Mouse (Mus musculus) adrenal gland, adult (tissue): Measurements from ENCODE around the gene Tnik.
A peak's percentile ranks its signal among the peaks of the same experiment; 100 is the strongest.

Source experiments
- DNase-seq, 2 experiments: peaks; one replicate each; pipeline ENCODE4 v3.0.0; 2022 to 2023; ENCODE audit warnings: low spot score in 1 of 2; ENCODE audit not compliant: inconsistent age in 2 of 2

Tnik gene

GRCm38 (mm10) chr3:28696162-28696561, 433.1 kb downstream of the Tnik start:
- DNase-seq = no peak

- no peak for DNase-seq
Observed at GRCm38 (mm10) chr3:28697797-28698196, 434.8 kb downstream of the Tnik start, which contains the start of gene Slc2a2. TSS of gene Slc2a2 (plus strand) at chr3:28697903.

GRCm38 (mm10) chr3:28699601-28700000, 436.6 kb downstream of the Tnik start:
- no peak for DNase-seq

GRCm38 (mm10) chr3:28705522-28706137, 442.6 kb downstream of the Tnik start:
- DNase-seq = no peak

- DNase-seq = no peak
Observed at GRCm38 (mm10) chr3:28706736-28707135, 443.7 kb downstream of the Tnik start.

GRCm38 (mm10) chr3:28709740-28710139, 446.7 kb downstream of the Tnik start:
- peak in 1 of 2 experiments; percentile 60 for DNase-seq

GRCm38 (mm10) chr3:28713913-28714698, 451.1 kb downstream of the Tnik start:
- DNase-seq = no peak

- no peak for DNase-seq
Observed at GRCm38 (mm10) chr3:28718521-28718920, 455.5 kb downstream of the Tnik start.

GRCm38 (mm10) chr3:28721218-28721617, 458.2 kb downstream of the Tnik start:
- no peak for DNase-seq

- DNase-seq = peak in 1 of 2 experiments; percentile 26
Observed at GRCm38 (mm10) chr3:28721838-28722237, 458.8 kb downstream of the Tnik start.

- no peak for DNase-seq
Observed at GRCm38 (mm10) chr3:28722531-28722930, 459.5 kb downstream of the Tnik start.

- no peak for DNase-seq
Observed at GRCm38 (mm10) chr3:28723534-28723933, 460.5 kb downstream of the Tnik start.

- no peak for DNase-seq
Observed at GRCm38 (mm10) chr3:28725203-28725602, 462.2 kb downstream of the Tnik start.
